Mouse (Mus musculus): ENCODE measurements around the gene Gm15217. TPM values are rescaled to one million over a fixed set of nuclear protein-coding genes. Genes with fewer than 3 reads are reported as not detected.
A peak's percentile ranks its signal among the peaks of the same experiment; 100 is the strongest.

The Gm15217 gene
- polyA plus RNA-seq, 1 experiment from 2014 or later: 0.23 TPM

GRCm38 (mm10) chr14:46385701-46386477 is 6.7 kb downstream of the Gm15217 start:
- under 1% methylated on average over 39 of the region's 39 CpGs for WGBS
- Histone ChIP-seq H3K4me1 (replicated peaks) (peaks cover 13% of the 10 kb centered on the region), H3K27me3 (replicated peaks) (peaks cover 25% of the 10 kb centered on the region), H3K9me3 (no peaks in the 10 kb centered on the region), H3K4me2 (replicated peaks) (peak overlapping the region; percentile 78), H3K4me3 (replicated peaks) (peak overlapping the region; percentile 53), H3K36me3 (peaks cover 3% of the 10 kb centered on the region; the same call in 1 of the 2 replicates), H3K9ac (peak overlapping the region; percentile 52), H3K27ac (peak overlapping the region; percentile 45)
- ATAC-seq: no peak

DNA sequence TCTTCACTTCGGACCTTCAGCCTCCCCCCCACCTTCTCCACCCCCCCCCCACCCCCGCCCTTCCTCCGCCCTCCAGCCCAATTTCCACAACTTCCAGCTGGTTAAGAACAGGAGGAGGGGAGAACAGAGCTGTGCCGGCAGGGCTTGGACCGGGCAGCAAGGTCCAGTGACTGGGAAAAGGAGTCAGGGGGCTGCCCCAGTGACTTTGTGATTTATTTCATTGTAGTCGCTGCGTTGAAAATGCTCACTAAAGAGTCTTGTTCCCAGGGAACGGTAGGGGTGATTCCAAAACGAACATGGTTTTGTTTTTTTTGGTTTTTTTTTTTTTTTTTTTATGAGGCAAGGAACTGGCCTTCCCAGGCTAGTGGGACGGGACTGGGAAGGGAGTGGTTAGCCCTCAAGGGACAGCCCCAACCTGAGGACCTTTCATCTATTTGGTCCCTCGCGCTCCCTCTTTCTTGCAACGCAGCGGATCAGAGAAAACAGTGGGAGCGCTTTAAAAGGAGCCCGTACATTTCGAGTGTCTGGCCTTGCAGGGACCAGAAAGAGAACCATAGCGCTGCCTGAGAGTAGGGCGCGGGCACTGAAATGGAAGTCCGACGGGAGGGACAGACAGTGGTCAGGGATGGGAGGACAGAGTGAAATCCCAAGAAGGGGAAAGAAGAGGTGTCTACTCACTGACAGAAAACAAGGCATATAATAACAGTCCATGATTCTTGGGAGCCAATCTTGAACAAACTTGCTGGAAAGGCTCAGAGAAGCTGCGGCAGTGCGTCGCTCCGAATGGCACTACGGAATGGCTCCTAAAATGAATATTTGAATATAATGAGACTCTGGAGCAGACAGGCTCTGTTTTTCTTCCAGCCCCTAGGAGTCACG is 7.5 kb downstream of the Gm15217 start:
- H3K4me3 ChIP-seq (replicated peaks): peak overlapping the region; percentile 53
- ATAC-seq: peak; percentile 10

DNA sequence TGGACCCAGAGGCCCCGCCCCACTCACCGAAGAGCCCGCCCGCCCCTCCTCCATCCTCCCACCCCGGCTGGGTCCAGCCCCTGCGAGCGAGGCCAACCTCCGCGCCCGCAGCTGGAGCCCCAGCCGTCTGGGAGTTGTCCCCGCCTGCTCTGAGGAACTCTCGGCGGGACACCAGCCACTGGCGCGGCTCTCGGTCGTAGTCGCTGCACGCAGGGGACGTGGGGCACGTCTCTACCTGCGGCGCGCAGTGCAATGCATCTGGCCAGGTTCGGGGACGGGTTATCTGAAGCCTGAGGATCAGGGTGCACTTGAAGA is 8.1 kb downstream of the Gm15217 start:
- Histone ChIP-seq H3K4me2 (replicated peaks) (peak overlapping the region; percentile 78), H3K36me3 (peaks cover 3% of the 10 kb centered on the region; the same call in 1 of the 2 replicates), H3K27me3 (replicated peaks) (peaks cover 25% of the 10 kb centered on the region), H3K27ac (peak overlapping the region; percentile 88), H3K4me1 (replicated peaks) (peaks cover 10% of the 10 kb centered on the region), H3K4me3 (replicated peaks) (peak overlapping the region; percentile 53), H3K9ac (peak overlapping the region; percentile 59), H3K9me3 (no peaks in the 10 kb centered on the region)
- under 1% methylated on average over 27 of the region's 27 CpGs for WGBS
- peak; percentile 90 for ATAC-seq

More for the DNA sequence above, 7.5 kb downstream of the Gm15217 start:
- H3K4me2 ChIP-seq (replicated peaks): peak overlapping the region; percentile 78
- H3K27me3 ChIP-seq (replicated peaks): peaks cover 25% of the 10 kb centered on the region
- no peaks in the 10 kb centered on the region for H3K9me3 ChIP-seq
- peaks cover 3% of the 10 kb centered on the region; the same call in 1 of the 2 replicates for H3K36me3 ChIP-seq
- peak overlapping the region; percentile 88 for H3K27ac ChIP-seq
- peak overlapping the region; percentile 21 for H3K9ac ChIP-seq
- peaks cover 10% of the 10 kb centered on the region for H3K4me1 ChIP-seq (replicated peaks)
- 1% methylated on average over 28 of the region's 28 CpGs for WGBS

DNA sequence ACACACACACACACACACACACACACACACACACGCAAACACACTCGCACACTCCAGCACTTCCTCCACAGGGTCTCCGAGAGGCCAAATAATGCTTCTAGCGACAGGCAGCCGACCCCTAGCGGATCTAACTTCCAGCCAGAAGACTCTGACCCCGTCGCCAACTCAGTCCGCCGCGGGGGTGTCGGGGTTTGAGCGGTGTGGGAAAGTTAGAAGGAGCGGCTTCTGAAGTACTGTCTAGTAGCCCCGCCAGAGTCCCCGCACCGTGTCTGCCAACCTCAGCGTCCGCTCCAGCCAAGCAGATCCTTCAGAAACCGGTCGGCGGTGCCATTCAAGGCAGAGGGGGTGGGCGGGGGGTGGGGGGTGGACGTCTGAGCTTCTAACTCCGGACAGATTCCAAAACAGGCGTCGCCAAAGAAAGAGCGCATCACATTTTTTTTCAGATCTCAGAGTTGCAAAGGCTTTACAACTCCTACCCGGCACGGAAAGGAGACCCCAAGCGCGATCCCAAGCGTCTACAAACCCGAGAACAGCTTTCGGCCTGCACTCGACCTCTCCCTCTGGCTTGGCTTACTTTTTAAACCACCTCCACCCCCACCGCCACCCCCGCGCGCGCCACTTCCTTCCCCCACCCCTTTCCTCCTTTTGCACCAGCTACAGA is 8.7 kb downstream of the Gm15217 start:
- ATAC-seq: peak; percentile 33
- peaks cover 3% of the 10 kb centered on the region; the same call in 1 of the 2 replicates for H3K36me3 ChIP-seq
- H3K4me1 ChIP-seq (replicated peaks): peaks cover 10% of the 10 kb centered on the region
- peak overlapping the region; percentile 53 for H3K4me3 ChIP-seq (replicated peaks)
- H3K4me2 ChIP-seq (replicated peaks): peak overlapping the region; percentile 78
- peaks cover 25% of the 10 kb centered on the region for H3K27me3 ChIP-seq (replicated peaks)
- H3K9me3 ChIP-seq: no peaks in the 10 kb centered on the region
- H3K9ac ChIP-seq: peak overlapping the region; percentile 59
- under 1% methylated on average over 41 of the region's 41 CpGs for WGBS
- peak overlapping the region; percentile 88 for H3K27ac ChIP-seq

- peak overlapping the region; percentile 88 for H3K27ac ChIP-seq
- H3K4me2 ChIP-seq (replicated peaks): peak overlapping the region; percentile 78
- H3K4me1 ChIP-seq (replicated peaks): peaks cover 10% of the 10 kb centered on the region
- peaks cover 3% of the 10 kb centered on the region; the same call in 1 of the 2 replicates for H3K36me3 ChIP-seq
- no peak for ATAC-seq
- WGBS: under 1% methylated on average over 27 of the region's 27 CpGs
- peak overlapping the region; percentile 53 for H3K4me3 ChIP-seq (replicated peaks)
- no peaks in the 10 kb centered on the region for H3K9me3 ChIP-seq
- H3K27me3 ChIP-seq (replicated peaks): peaks cover 25% of the 10 kb centered on the region
- peak overlapping the region; percentile 59 for H3K9ac ChIP-seq
Observed at GRCm38 (mm10) chr14:46388636-46389035, 9.4 kb downstream of the Gm15217 start.

GRCm38 (mm10) chr14:46389438-46390248 is 10.4 kb downstream of the Gm15217 start:
- H3K36me3 ChIP-seq: no peaks in the 10 kb centered on the region
- H3K4me1 ChIP-seq (replicated peaks): peaks cover 10% of the 10 kb centered on the region
- H3K4me3 ChIP-seq (replicated peaks): peak overlapping the region; percentile 53
- peak overlapping the region; percentile 88 for H3K27ac ChIP-seq
- no peaks in the 10 kb centered on the region for H3K9me3 ChIP-seq
- H3K27me3 ChIP-seq (replicated peaks): peaks cover 21% of the 10 kb centered on the region
- H3K4me2 ChIP-seq (replicated peaks): peak overlapping the region; percentile 78
- WGBS: 4% methylated on average over 24 of the region's 24 CpGs
- peak overlapping the region; percentile 63 for H3K9ac ChIP-seq
- ATAC-seq: no peak

GRCm38 (mm10) chr14:46390249-46390775 is 11.1 kb downstream of the Gm15217 start, which contains the start of gene Bmp4:
Gene Bmp4, minus strand, starts transcription at chr14:46390669.
- H3K9me3 ChIP-seq: no peaks in the 10 kb centered on the region
- ATAC-seq: peak; percentile 37

DNA sequence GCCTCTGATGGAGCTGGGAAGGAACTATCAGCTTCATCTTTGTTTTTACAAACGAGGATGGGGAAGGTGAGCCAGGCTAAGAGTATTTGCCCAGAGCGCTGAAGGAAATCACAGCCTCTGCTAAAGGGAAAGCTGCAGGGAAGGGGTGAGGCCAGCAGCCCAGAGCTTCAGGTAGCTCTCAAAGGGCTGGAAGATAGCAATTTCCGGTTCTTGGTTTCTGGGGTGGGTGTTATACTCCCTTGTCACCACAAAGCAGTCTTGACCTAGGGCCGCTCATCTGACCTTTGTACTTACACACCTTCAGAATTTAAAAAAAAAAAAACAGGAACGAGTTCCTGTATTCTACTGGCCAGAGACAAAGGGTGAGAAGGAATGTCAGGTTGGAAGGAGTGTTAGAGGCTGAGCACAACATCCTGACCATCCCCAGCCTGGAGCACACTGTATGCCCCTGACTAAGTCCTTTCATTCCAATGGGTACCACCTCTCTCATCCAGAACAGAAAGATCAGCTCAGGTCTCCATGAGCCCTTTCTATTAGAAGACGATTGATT is 12.5 kb downstream of the Gm15217 start:
- H3K9ac ChIP-seq: no peak overlapping the region
- 52% methylated on average over 6 of the region's 6 CpGs for WGBS
- no peak for ATAC-seq
- H3K36me3 ChIP-seq: no peaks in the 10 kb centered on the region
- H3K4me2 ChIP-seq (replicated peaks): no peak overlapping the region
- H3K27ac ChIP-seq: no peak overlapping the region
- H3K9me3 ChIP-seq: no peaks in the 10 kb centered on the region
- peaks cover 18% of the 10 kb centered on the region for H3K27me3 ChIP-seq (replicated peaks)
- H3K4me3 ChIP-seq (replicated peaks): no peak overlapping the region
- H3K4me1 ChIP-seq (replicated peaks): peaks cover 10% of the 10 kb centered on the region

More at GRCm38 (mm10) chr14:46390249-46390775, 11.1 kb downstream of the Gm15217 start, which contains the start of gene Bmp4:
- Histone ChIP-seq H3K9ac (peak within 1 kb of the TSS; percentile 63), H3K4me3 (replicated peaks) (peak within 1 kb of the TSS; percentile 53), H3K4me2 (replicated peaks) (peak within 1 kb of the TSS; percentile 78), H3K27me3 (replicated peaks) (peaks cover 21% of the 10 kb centered on the region), H3K36me3 (no peaks in the 10 kb centered on the region), H3K4me1 (replicated peaks) (peaks cover 10% of the 10 kb centered on the region), H3K27ac (peak within 1 kb of the TSS; percentile 88)
- WGBS: 2% methylated on average over 26 of the region's 26 CpGs

GRCm38 (mm10) chr14:46398091-46398695 is 19.0 kb downstream of the Gm15217 start:
- Histone ChIP-seq H3K9me3 (no peaks in the 10 kb centered on the region), H3K27ac (no peak overlapping the region), H3K27me3 (replicated peaks) (peaks cover 19% of the 10 kb centered on the region; the same call in 1 of the 2 replicates), H3K4me2 (replicated peaks) (peak overlapping the region; percentile 58), H3K4me3 (replicated peaks) (peak overlapping the region; percentile 24), H3K4me1 (replicated peaks) (peaks cover 7% of the 10 kb centered on the region; the same call in 1 of the 2 replicates), H3K9ac (0 out of 2 replicates have a peak overlapping the region, but pooled peaks have one; percentile 10), H3K36me3 (no peaks in the 10 kb centered on the region)
- ATAC-seq: peak; percentile 55; the same call in 1 of the 2 replicates
- 10% methylated on average over 27 of the region's 27 CpGs for WGBS

- Histone ChIP-seq H3K4me3 (replicated peaks) (no peak overlapping the region), H3K27me3 (replicated peaks) (peaks cover 19% of the 10 kb centered on the region; the same call in 1 of the 2 replicates), H3K4me2 (replicated peaks) (no peak overlapping the region), H3K36me3 (no peaks in the 10 kb centered on the region), H3K4me1 (replicated peaks) (peaks cover 7% of the 10 kb centered on the region; the same call in 1 of the 2 replicates), H3K9ac (no peak overlapping the region), H3K27ac (no peak overlapping the region), H3K9me3 (no peaks in the 10 kb centered on the region)
- 76% methylated on average over 2 of the region's 2 CpGs for WGBS
- no peak for ATAC-seq
Observed at GRCm38 (mm10) chr14:46399925-46400324, 20.7 kb downstream of the Gm15217 start.

Measured in intestine, embryonic 15.5 days (tissue).